Comparison of ENCODE assay signal across 11 mouse cellular contexts in the genomic region with DNA sequence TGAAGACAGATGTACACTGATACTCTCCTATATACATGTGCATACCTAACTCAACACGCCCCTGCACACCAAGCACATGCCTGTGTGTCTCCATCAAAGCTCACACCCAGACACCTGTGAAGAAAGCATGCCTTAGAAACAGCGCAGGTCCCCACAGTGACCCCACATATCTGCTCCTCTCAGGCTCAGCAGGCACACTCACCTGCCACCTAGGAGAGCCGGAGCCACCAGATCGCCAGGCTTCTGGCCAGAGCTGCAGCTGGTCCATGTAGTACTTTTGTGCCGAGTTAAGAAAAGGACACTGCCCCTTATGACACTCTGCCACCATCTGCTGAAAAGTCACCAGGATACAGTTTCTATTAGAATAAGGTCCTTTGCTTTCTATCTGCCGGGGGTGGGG. TPM values are rescaled to one million over a fixed set of nuclear protein-coding genes. Genes with fewer than 3 reads are reported as not detected.
A peak's percentile ranks its signal among the peaks of the same experiment; 100 is the strongest.
DNase-seq lines count a peak whose midpoint lies in the region; TF ChIP-seq lines count a peak whose summit lies in the region.
"Had no signal": no experiment of that assay in that cellular context is flagged by ENCODE, and none has a peak within 500 bp of the region (broad histone marks: within the 10 kb centered on the region; RNA-seq: fewer than 3 reads in every experiment).

No protein-coding gene starts in this region.

- H3K27me3 ChIP-seq in heart, embryonic 10.5 days (ENCODE audit: insufficient read depth, poor library complexity, severe bottlenecking) = peaks cover 3% of the 10 kb centered on the region; the same call in 1 of the 2 replicates
- H3K27me3 ChIP-seq in cerebellum, adult 2 months (ENCODE audit: control insufficient read depth, insufficient read depth, low read length) = no peaks in the 10 kb centered on the region
- H3K27me3 ChIP-seq: embryonic facial prominence, embryonic 15.5 days; neural tube, embryonic 12.5 days had no signal

- peaks cover 41% of the 10 kb centered on the region for H3K4me1 ChIP-seq in heart, embryonic 10.5 days
- peaks cover 25% of the 10 kb centered on the region for H3K4me1 ChIP-seq in cerebellum, adult 2 months (ENCODE audit: control insufficient read depth, insufficient read depth, low read length)

- no peak for TF ChIP-seq POLR2A in cerebellum, adult 2 months (IDR thresholded peaks at IDR 0.05; ENCODE audit: borderline replicate concordance, insufficient read depth, low read length)

- H3K27ac ChIP-seq in heart, embryonic 10.5 days = peak overlapping the region; percentile 85
- H3K27ac ChIP-seq in cerebellum, adult 2 months (ENCODE audit: insufficient read depth, low read length) = peak overlapping the region; percentile 35; the same call in 1 of the 2 replicates
- H3K27ac ChIP-seq: neural tube, embryonic 12.5 days had no signal

- 76% methylated on average over 6 of the region's 6 CpGs for WGBS in heart, embryonic 10.5 days
- 18% methylated on average over 6 of the region's 6 CpGs for WGBS in cerebellum, adult 2 months

- no peak for DNase-seq in heart, embryonic 10.5 days (ENCODE audit: low spot score)
- DNase-seq in heart, postnatal 4 days = no peak
- DNase-seq in kidney, adult 11 months = peak; percentile 23
- no peak for DNase-seq in kidney, postnatal 14 days
- peak; percentile 58 to 61 for DNase-seq in cerebellum, adult 2 months
- DNase-seq in cerebellum, postnatal 36 days = peak; percentile 27 to 33
- no peak for DNase-seq in frontal cortex, postnatal 36 days (ENCODE audit: low spot score in 2 of 2)
- DNase-seq in urinary bladder, postnatal 14 days (ENCODE audit: low spot score) = no peak

- H3K4me3 ChIP-seq in heart, embryonic 10.5 days = no peak overlapping the region; the same call in 1 of the 2 replicates
- peak overlapping the region; percentile 34 for H3K4me3 ChIP-seq in cerebellum, adult 2 months (replicated peaks; ENCODE audit: insufficient read depth, low read depth, low read length)
- H3K4me3 ChIP-seq: neural tube, embryonic 12.5 days had no signal

- no peak for TF ChIP-seq CTCF in cerebellum, adult 2 months (IDR thresholded peaks at IDR 0.05; ENCODE audit: borderline replicate concordance, insufficient read depth, low read depth, low read length)

- H3K9me3 ChIP-seq in heart, embryonic 10.5 days = no peaks in the 10 kb centered on the region
- H3K9me3 ChIP-seq: embryonic facial prominence, embryonic 15.5 days; neural tube, embryonic 12.5 days had no signal

- peaks cover 16% of the 10 kb centered on the region; the same call in 1 of the 2 replicates for H3K36me3 ChIP-seq in heart, embryonic 10.5 days
- H3K36me3 ChIP-seq: embryonic facial prominence, embryonic 15.5 days; neural tube, embryonic 12.5 days had no signal

RNA-seq across cellular contexts. Expression of gene Myl9, which starts 58.5 kb away (rescaled TPM):
- polyA plus RNA-seq in heart, embryonic 10.5 days (2016; fragmentation: Nextera tagmentation; extraction: Ambion mirVana) = 1,471 and 1,998 TPM in 2 replicates
- total RNA-seq in heart, postnatal 4 days (2021) = 1,000 to 10,000 TPM; 1,178 to 1,267 TPM
- 39.2 and 40.0 TPM in 2 replicates for polyA plus RNA-seq in cerebellum, adult 2 months (2012; rRNA removed)
- total RNA-seq: common myeloid progenitor, adult 5-6 weeks had no signal

Comparison
In these comparisons a context has a peak if more than half of its experiments do, and no peak if none do; other contexts are left out.
1. DNase-seq: peak in kidney, adult 11 months (single experiment), cerebellum, adult 2 months (2 of 2) and cerebellum, postnatal 36 days (2 of 2); none in heart, embryonic 10.5 days (single experiment), heart, postnatal 4 days (single experiment), kidney, postnatal 14 days (single experiment), frontal cortex, postnatal 36 days (0 of 2) and urinary bladder, postnatal 14 days (single experiment).
2. RNA of gene Myl9, which starts 58.5 kb away (polyA plus RNA-seq): 1,471 to 1,998 TPM in heart, embryonic 10.5 days; 39.2 to 40.0 TPM in cerebellum, adult 2 months; every median in the first group is over 10 times any median in the second.